Mouse (Mus musculus) MEL (cell line): Measurements from ENCODE around the gene Cdc42bpb.

ENCODE experiments used
- MEF2A ChIP-seq: IDR thresholded peaks from 2 replicates; pipeline ENCODE4 v1.6.1; 2014; ENCODE audit warnings: low read depth, mild to moderate bottlenecking, inconsistent platforms, low read length, improper control_type of control experiment; ENCODE audit not compliant: poor library complexity, insufficient replicate concordance, severe bottlenecking; ENCODE audit errors: extremely low read depth
- POLR2A ChIP-seq, 2 experiments: IDR thresholded peaks; 2 replicates each; pipeline ENCODE4 v1.6.1; 2011 to 2012; ENCODE audit warnings: low read length in 2 of 2, mild to moderate bottlenecking in 2 of 2, control low read depth in 1 of 2, improper control_type of control experiment in 1 of 2, low read depth in 1 of 2, moderate library complexity in 1 of 2; ENCODE audit not compliant: control insufficient read depth in 1 of 2, insufficient read depth in 1 of 2, poor library complexity in 1 of 2
- POLR2AphosphoS2 ChIP-seq: IDR thresholded peaks from 2 replicates; pipeline ENCODE4 v1.6.1; 2011; ENCODE audit warnings: low read length, improper control_type of control experiment
- TCF12 ChIP-seq: IDR thresholded peaks from 2 replicates; pipeline ENCODE4 v1.6.1; 2014; ENCODE audit warnings: low read depth, mild to moderate bottlenecking, inconsistent platforms, low read length, improper control_type of control experiment, moderate library complexity
- ZNF384 ChIP-seq: IDR thresholded peaks from 2 replicates; pipeline ENCODE4 v1.6.1; 2012; ENCODE audit warnings: low read depth, mild to moderate bottlenecking, inconsistent platforms, low read length, improper control_type of control experiment

- TF ChIP-seq ZNF384 = no peak
- no peak for TF ChIP-seq POLR2AphosphoS2
- TF ChIP-seq TCF12 = no peak
- TF ChIP-seq MEF2A = no peak
- TF ChIP-seq POLR2A (IDR thresholded peaks at IDR 0.05; ENCODE audit: control insufficient read depth in 1 of 2, insufficient read depth in 1 of 2, low read depth in 1 of 2, low read length in 2 of 2, poor library complexity in 1 of 2) = no peak
Observed at GRCm38 (mm10) chr12:111306821-111307220, 70.7 kb downstream of the Cdc42bpb start.
